Mouse (Mus musculus) layer of hippocampus, postnatal 14 days (tissue): Measurements from ENCODE around the gene Pde4b. TPM values are rescaled to one million over a fixed set of nuclear protein-coding genes. Genes with fewer than 3 reads are reported as not detected.
A peak's percentile ranks its signal among the peaks of the same experiment; 100 is the strongest.

Experiments
- DNase-seq, 2 experiments: peaks; one replicate each; pipeline ENCODE4 v3.0.0; 2021 to 2022; ENCODE audit warnings: low spot score in 2 of 2, mixed read lengths in 1 of 2
- total RNA-seq, 2 experiments: library from RNA; stranded (reverse); gene quantifications; 2 replicates each; pipeline ENCODE4 v1.2.3; 2021

Gene Pde4b
- total RNA-seq, 2 experiments from 2014 or later = 61.5 to 68.9 TPM

DNA sequence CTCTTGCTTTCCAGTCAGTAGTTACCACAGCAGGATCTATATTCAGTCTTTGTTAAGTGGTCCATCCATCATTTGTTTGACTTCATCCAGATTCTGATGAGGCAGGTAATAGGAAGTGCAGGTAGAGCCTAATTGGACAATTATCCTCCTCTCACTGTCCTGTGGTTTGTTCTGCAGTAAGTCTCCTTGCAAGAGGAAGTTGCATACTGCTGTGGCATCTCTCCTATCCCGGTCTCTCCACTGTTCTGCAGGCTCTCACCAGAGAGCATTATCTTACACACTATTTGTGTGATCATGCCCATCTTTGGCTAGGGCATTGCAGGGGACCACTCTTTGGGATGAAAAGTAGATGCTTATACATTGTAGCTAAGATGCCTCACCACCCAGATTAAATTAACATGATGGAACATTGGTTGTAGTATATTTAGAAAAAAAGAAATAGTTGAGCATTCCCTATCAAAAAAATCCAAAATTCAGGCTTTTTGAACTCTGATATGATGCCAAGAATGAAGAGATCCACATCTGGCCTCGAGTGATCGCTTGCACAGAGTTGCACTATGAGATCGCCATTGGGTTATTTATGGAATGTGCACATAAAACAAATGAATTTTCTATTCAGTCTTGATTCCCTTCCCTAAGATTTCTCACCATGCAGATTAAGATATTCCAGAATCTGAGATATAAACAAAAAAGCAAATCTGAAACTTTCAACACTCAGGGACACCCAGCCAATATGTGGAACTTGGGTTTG lies 411.0 kb downstream of the Pde4b start:
- DNase-seq = no peak

DNA sequence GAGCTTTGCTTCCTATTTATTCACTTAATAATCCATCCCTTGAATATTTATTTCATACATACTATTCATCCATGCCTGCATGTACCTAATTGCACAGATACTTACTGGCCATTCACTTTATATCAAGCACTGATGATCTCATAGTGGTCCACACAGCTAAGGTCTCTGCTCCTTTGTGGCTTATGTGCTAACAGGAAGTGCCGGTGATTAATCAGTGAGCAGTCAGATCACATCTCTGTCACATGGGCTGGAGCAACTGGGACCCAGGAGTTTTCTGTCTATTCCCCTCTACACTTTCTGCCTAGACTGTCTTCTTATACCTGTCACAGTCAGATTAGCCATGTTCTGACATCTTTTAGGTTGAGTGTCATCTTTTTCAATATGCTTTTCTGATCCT lies 411.6 kb downstream of the Pde4b start:
- DNase-seq = no peak

GRCm38 (mm10) chr4:102505714-102506113 lies 418.4 kb downstream of the Pde4b start:
- no peak for DNase-seq

DNA sequence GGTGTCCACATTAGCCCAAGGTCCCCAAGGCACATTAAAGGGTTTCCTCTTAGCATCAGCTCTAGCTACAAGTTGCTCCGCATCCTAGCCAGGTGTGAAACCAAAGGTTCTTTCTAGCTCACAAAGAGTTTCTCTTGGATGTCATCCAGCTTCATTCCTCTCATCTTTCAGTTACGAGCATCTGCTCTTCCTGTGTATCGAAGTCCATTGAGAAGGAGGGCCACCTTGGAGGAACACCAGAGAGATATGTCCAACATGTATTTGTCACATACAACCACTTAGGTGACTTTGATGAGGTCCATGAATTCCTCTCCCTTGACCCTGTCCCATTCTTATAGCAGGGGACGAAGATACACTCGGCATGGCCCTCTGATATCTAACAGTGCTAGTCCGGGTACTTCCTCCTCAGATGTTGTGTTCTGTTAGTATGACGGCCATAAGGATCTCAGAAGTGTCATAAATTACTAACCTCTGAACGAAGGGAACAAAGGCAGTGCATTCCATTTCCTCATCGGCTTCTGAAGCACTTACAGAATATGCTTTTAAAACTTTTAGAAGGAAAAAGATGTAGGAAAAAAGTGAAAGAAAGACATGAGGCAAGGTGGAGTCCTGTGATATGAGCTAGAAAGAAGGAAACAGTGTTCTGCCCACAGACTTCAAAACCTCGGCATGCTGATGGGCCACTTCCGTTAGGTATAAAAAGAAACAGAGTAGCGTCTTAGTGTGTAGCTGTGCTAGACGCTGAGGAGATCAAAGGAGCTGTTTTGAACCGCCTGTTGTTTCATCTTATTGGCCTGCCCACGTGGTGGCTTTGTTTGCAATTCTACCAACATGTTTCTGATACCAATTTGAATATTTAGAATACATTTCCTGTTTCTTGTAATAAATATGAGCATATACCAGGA lies 419.3 kb downstream of the Pde4b start:
- DNase-seq = no peak

DNA sequence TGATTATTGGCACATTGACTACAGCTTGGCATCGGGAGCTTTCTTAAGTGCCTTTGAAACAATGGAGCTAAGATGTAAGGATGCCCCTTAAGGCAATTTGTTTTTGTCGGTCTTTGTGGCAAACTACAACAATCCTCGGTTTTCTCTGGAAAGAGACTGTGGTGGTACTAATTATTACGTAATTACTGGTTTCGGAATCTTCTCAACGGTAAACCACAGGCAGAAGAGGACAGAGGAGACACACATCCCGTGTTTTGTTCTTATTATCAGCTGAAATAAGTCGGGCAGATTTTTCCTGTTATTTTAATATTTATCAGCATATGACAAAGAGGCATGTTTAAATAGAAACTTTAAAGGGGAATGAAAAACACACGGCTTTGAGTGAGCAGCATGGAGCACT lies 420.0 kb downstream of the Pde4b start:
- DNase-seq = no peak

- DNase-seq = no peak
Observed at GRCm38 (mm10) chr4:102507753-102508152, 420.4 kb downstream of the Pde4b start.

- DNase-seq = no peak
Observed at GRCm38 (mm10) chr4:102510061-102510460, 422.7 kb downstream of the Pde4b start.

GRCm38 (mm10) chr4:102510939-102511391 lies 423.6 kb downstream of the Pde4b start:
- peak in 1 of 2 experiments; percentile 64 for DNase-seq

GRCm38 (mm10) chr4:102511511-102511910 lies 424.2 kb downstream of the Pde4b start:
- DNase-seq = peak in 1 of 2 experiments; percentile 13

DNA sequence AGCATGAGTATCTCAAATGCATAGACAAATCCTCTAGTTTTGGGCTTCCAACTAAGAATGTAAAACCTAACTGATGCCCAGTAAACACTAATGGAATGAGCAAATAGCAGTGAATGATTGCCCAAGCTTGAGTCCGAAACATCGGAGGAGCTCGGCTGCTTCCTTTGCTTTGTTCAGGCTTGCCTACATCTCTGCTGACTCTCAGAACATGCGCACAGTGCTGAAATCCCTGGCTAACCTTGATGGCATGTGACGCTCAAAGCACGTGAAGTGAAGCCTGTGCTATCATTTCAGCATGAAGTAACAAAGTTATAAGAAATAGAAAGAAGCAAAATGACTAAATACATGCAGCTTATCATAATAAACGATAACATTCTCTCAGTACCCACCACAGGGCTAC lies 425.6 kb downstream of the Pde4b start:
- no peak for DNase-seq

- no peak for DNase-seq
Observed at GRCm38 (mm10) chr4:102513514-102513913, 426.2 kb downstream of the Pde4b start.

- DNase-seq = no peak
Observed at GRCm38 (mm10) chr4:102514972-102515835, 427.9 kb downstream of the Pde4b start.

- DNase-seq = no peak
Observed at GRCm38 (mm10) chr4:102516395-102516794, 429.1 kb downstream of the Pde4b start.

- peak; percentile 58 to 69 for DNase-seq
Observed at GRCm38 (mm10) chr4:102516982-102517630, 429.8 kb downstream of the Pde4b start.

DNA sequence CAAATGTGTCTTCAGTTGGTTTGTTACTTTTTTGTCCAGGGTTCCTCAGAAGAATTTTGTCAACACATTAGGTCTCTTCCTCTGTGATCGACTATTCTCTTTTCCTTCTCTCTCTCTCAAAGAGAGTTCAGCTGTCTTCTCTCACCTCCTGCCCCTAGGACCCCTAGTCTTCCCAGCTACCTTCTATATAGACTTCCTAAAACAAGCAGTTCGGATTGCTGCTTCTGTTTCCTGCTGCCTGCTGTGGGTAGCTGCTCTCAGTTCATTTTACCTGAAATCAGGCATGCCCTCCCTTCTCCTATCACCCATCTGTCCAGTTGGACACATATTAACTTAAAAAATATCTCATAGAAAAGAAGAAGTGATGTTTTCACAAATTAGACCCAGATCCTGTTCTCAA lies 430.3 kb downstream of the Pde4b start:
- DNase-seq = no peak

DNA sequence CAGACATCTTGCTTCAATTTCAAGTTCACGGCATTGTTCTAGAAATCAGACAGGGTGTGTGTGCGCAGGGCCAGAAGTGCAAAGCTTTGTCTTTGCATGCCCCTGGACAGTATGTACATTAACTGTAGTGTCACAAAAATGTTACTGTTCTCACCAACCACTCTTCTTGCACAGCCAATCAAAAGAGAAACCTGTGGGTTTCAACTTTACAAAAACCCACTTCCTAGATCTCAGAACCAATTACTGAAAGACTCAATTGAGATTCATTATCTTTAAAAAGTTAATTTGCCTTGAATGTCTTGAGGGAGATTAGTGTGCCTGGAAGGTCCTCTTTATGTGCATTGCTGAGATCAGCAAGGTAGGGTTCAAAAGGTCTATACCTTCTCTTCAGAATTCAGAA lies 431.0 kb downstream of the Pde4b start:
- no peak for DNase-seq

GRCm38 (mm10) chr4:102520669-102521261 lies 433.4 kb downstream of the Pde4b start:
- DNase-seq = no peak

GRCm38 (mm10) chr4:102521434-102521833 lies 434.1 kb downstream of the Pde4b start:
- no peak for DNase-seq

- DNase-seq = no peak
Observed at GRCm38 (mm10) chr4:102527361-102527760, 440.0 kb downstream of the Pde4b start.

- no peak for DNase-seq
Observed at GRCm38 (mm10) chr4:102530797-102531196, 443.5 kb downstream of the Pde4b start.
